In genomic region chr13:49087420-49087819, GRCm38 (mm10) we compare ENCODE assay signal across 12 mouse cellular contexts.
DNase-seq lines count a peak whose midpoint lies in the region; ATAC-seq and TF ChIP-seq lines count a peak whose summit lies in the region.
"Had no signal": no experiment of that assay in that cellular context is flagged by ENCODE, and none has a peak within 500 bp of the region (broad histone marks: within the 10 kb centered on the region; RNA-seq: fewer than 3 reads in every experiment).

No protein-coding gene starts in this region.

- no peak for ATAC-seq in kidney, embryonic 15.5 days (replicated peaks; ENCODE audit: low FRiP score)
- no peak for ATAC-seq in liver, postnatal 0 days
- ATAC-seq: inflammation-experienced regulatory T-cells, adult 6 months had no signal

- H3K4me1 ChIP-seq in kidney, adult 2 months (ENCODE audit: control insufficient read depth, insufficient read depth, low read length) = no peaks in the 10 kb centered on the region
- H3K4me1 ChIP-seq in kidney, embryonic 15.5 days = no peaks in the 10 kb centered on the region
- no peaks in the 10 kb centered on the region for H3K4me1 ChIP-seq in liver, postnatal 0 days (ENCODE audit: insufficient read depth)
- H3K4me1 ChIP-seq: embryonic facial prominence, embryonic 12.5 days; limb, embryonic 13.5 days; neural tube, embryonic 13.5 days had no signal

- 52% methylated on average over 7 of the region's 7 CpGs for WGBS in kidney, adult 2 months
- 65% methylated on average over 7 of the region's 7 CpGs for WGBS in kidney, embryonic 15.5 days
- WGBS in liver, postnatal 0 days (ENCODE audit: insufficient replicate concordance) = 72% methylated on average over 7 of the region's 7 CpGs

- DNase-seq in kidney, adult 2 months = peak; percentile 85
- DNase-seq in adrenal gland, postnatal 36 days = peak; percentile 69 to 70
- peak; percentile 85 for DNase-seq in gastrocnemius, adult 2 months
- peak; percentile 54 to 79 for DNase-seq in kidney, adult 8-10 months
- no peak for DNase-seq in right cerebral cortex, postnatal 14 days
- no peak for DNase-seq in lung, postnatal 14 days
- no peak for DNase-seq in liver, postnatal 0 days

- no peak overlapping the region for H3K4me3 ChIP-seq in kidney, adult 2 months (ENCODE audit: insufficient read depth, low read depth, low read length)
- no peak overlapping the region for H3K4me3 ChIP-seq in kidney, embryonic 15.5 days (replicated peaks)
- no peak overlapping the region for H3K4me3 ChIP-seq in gastrocnemius, adult 2 months
- H3K4me3 ChIP-seq in liver, postnatal 0 days (ENCODE audit: low read depth, low read length) = no peak overlapping the region
- H3K4me3 ChIP-seq: embryonic facial prominence, embryonic 12.5 days; limb, embryonic 13.5 days; neural tube, embryonic 13.5 days had no signal

- H3K4me2 ChIP-seq in kidney, embryonic 15.5 days = no peak overlapping the region
- no peak overlapping the region for H3K4me2 ChIP-seq in liver, postnatal 0 days (ENCODE audit: low read depth, low read length)
- H3K4me2 ChIP-seq: embryonic facial prominence, embryonic 12.5 days; limb, embryonic 13.5 days; neural tube, embryonic 13.5 days had no signal

- no peak for TF ChIP-seq CTCF in kidney, adult 2 months (conservative IDR thresholded peaks at IDR 0.05; ENCODE audit: insufficient read depth, insufficient read length, low read depth, low read length)
- no peak for TF ChIP-seq CTCF in gastrocnemius, adult 2 months (IDR thresholded peaks at IDR 0.05)
- TF ChIP-seq CTCF in liver, postnatal 0 days (IDR thresholded peaks at IDR 0.05; ENCODE audit: low read depth) = no peak

- TF ChIP-seq EP300 in liver, postnatal 0 days (IDR thresholded peaks at IDR 0.05; ENCODE audit: low read depth) = no peak

- no peak overlapping the region for H3K9ac ChIP-seq in kidney, embryonic 15.5 days
- H3K9ac ChIP-seq in liver, postnatal 0 days (replicated peaks) = no peak overlapping the region
- H3K9ac ChIP-seq: embryonic facial prominence, embryonic 12.5 days; limb, embryonic 13.5 days; neural tube, embryonic 13.5 days had no signal

- H3K36me3 ChIP-seq in kidney, adult 2 months (ENCODE audit: control insufficient read depth, insufficient read depth, low read length) = no peaks in the 10 kb centered on the region
- H3K36me3 ChIP-seq in kidney, embryonic 15.5 days = no peaks in the 10 kb centered on the region
- H3K36me3 ChIP-seq in liver, postnatal 0 days (replicated peaks; ENCODE audit: insufficient read depth, low read length) = no peaks in the 10 kb centered on the region
- H3K36me3 ChIP-seq: limb, embryonic 13.5 days had no signal

- no peak for TF ChIP-seq POLR2A in kidney, adult 2 months (IDR thresholded peaks at IDR 0.05; ENCODE audit: low read depth, low read length)

- no peak overlapping the region for H3K27ac ChIP-seq in kidney, adult 2 months (ENCODE audit: insufficient read depth, low read depth, low read length)
- H3K27ac ChIP-seq in kidney, embryonic 15.5 days = no peak overlapping the region
- peak overlapping the region; percentile 48 for H3K27ac ChIP-seq in gastrocnemius, adult 2 months
- H3K27ac ChIP-seq in liver, postnatal 0 days (ENCODE audit: low read depth) = no peak overlapping the region
- H3K27ac ChIP-seq: embryonic facial prominence, embryonic 12.5 days; limb, embryonic 13.5 days; neural tube, embryonic 13.5 days had no signal

- H3K27me3 ChIP-seq in kidney, adult 2 months (replicated peaks; ENCODE audit: control insufficient read depth, insufficient read depth, low read length) = no peaks in the 10 kb centered on the region
- H3K27me3 ChIP-seq in kidney, embryonic 15.5 days = no peaks in the 10 kb centered on the region
- no peaks in the 10 kb centered on the region for H3K27me3 ChIP-seq in liver, postnatal 0 days (ENCODE audit: insufficient read depth, low read length)
- H3K27me3 ChIP-seq: embryonic facial prominence, embryonic 12.5 days; limb, embryonic 13.5 days; neural tube, embryonic 13.5 days had no signal

- no peaks in the 10 kb centered on the region for H3K9me3 ChIP-seq in kidney, embryonic 15.5 days (replicated peaks)
- no peaks in the 10 kb centered on the region for H3K9me3 ChIP-seq in liver, postnatal 0 days (ENCODE audit: low read length)
- H3K9me3 ChIP-seq: embryonic facial prominence, embryonic 12.5 days; limb, embryonic 13.5 days; neural tube, embryonic 13.5 days had no signal

- intact Hi-C loops in gastrocnemius, adult 2 months (cut with DNase I) = loop anchor here (5.0 kb wide), 1 partner anchor 40 kb away; no protein-coding TSS in a partner anchor

Comparison
In these comparisons a context has a peak if more than half of its experiments do, and no peak if none do; other contexts are left out.
1. DNase-seq: peak in kidney, adult 2 months (single experiment), adrenal gland, postnatal 36 days (2 of 2), gastrocnemius, adult 2 months (single experiment) and kidney, adult 8-10 months (2 of 2); none in right cerebral cortex, postnatal 14 days (single experiment), lung, postnatal 14 days (single experiment) and liver, postnatal 0 days (single experiment).